Mouse (Mus musculus) frontal cortex, adult (tissue): Measurements from ENCODE around the gene Ms4a4c.
"Not testable (repeated sequence)": the region's sequence is repeated elsewhere in the genome, so short reads cannot be mapped to it uniquely, and the experiment has no call there.

Source experiments
- ATAC-seq: cut with Nextera tagmentation; 2 replicates; pipeline ENCODE4 v1.9.2; 2017; ENCODE audit warnings: mild to moderate bottlenecking, moderate library complexity, mixed read lengths; ENCODE audit not compliant: low TSS enrichment

The Ms4a4c gene

GRCm38 (mm10) chr19:11404527-11404926 is at the start of gene Ms4a4c:
Gene Ms4a4c, plus strand, starts transcription at chr19:11404770.
- ATAC-seq, result no peak

- no peak for ATAC-seq
These were observed 48.8 kb upstream of the Ms4a4c start for GRCm38 (mm10) chr19:11355730-11356129.

DNA sequence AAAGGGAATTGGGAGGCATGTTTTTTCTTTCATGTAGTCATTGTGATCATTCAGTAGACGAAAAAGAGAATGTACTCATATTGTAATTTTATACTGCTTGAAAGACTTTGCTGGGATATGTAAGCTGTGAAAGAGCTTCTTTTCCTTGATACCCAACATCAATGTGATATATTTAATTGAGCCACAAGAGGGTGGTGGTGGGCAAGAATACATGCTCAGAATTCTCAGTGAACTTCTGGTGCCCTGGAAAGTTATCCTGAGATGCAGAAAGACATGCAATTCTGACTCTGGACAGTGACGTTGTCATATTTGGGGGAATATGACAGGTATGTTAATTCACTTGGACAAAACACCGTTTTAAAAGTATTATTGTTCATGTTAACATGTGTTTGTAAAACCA is 44.5 kb upstream of the Ms4a4c start:
- ATAC-seq, result peak; percentile 77; the same call in 1 of the 2 replicates

DNA sequence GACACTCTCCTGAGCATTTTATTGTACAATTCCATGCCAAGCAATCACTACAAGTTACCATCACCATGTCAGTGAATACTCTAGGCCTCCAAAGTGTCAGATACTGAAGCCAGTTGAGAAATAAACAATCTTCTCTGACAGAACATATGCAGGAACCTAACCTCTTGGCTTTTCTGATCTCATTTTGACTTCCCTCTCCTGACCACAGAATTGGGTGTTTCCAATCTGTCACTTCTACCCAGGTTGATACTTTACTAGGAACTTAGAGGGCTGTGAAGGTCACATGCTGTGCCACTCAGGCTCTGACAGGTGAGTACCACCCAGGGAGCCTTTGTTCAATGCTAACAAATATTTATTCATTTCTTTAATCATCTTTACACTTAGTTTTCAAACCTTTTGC is 42.6 kb upstream of the Ms4a4c start:
- no peak for ATAC-seq

DNA sequence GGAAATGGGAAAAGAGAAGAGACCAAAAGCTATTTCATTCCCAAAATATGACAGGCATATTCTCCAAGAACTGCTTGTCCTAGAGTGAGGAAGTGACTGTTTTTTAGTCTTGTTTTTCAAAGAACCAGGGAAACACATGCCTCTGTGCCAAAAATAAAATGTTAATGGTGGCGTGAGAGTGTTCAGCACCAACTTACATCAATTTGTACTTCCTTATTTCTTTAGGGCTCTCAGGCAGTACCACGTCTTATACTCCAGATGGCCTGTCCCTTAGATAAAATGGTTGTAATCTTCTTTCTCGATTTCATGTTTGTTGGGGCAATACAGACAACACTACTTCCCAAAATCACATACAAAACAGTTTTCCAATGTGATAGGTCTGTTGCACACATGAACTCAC is 36.3 kb upstream of the Ms4a4c start:
- no peak for ATAC-seq

DNA sequence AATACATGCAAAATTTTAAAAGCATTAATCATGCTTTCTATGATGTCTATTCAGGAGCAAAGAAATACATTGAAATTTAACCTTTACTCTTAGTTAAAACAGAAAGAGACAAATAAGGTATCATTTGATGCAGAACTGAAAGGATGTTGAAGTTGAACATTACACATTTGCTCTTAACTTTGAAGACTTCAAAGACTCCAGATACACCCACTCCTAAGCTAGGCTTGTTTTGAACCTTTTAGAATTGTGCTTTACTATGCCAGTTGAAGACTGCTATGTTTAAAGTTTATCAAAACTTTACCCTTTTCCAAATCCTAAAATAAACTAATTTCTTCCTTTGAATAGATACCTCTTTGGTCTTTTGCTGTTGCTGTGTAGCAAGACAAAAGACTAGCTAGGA is 33.4 kb upstream of the Ms4a4c start:
- ATAC-seq, result no peak

- ATAC-seq, result no peak
These were observed 29.3 kb upstream of the Ms4a4c start, which contains the start of gene Ms4a4a for GRCm38 (mm10) chr19:11375273-11375672. Gene Ms4a4a, plus strand, starts transcription at chr19:11375523.

DNA sequence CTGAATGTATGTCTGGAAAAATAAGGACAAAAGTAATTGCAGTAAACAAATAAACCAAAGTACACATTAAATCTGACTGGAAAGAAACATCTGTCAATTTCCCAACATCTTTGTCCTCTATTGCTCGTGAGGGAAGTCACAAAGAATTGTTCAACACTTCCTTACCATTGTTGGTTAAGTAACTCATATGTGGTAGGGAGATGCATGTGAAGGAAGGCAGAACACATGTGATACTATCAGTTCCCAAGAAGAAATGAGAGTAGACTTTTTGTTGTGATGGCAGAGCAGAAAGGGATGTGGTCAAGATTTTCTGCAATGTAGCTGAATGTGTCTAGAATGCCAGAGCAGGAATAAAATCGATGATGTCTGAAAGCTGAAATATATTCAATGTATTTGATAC is 28.2 kb upstream of the Ms4a4c start:
- no peak for ATAC-seq

DNA sequence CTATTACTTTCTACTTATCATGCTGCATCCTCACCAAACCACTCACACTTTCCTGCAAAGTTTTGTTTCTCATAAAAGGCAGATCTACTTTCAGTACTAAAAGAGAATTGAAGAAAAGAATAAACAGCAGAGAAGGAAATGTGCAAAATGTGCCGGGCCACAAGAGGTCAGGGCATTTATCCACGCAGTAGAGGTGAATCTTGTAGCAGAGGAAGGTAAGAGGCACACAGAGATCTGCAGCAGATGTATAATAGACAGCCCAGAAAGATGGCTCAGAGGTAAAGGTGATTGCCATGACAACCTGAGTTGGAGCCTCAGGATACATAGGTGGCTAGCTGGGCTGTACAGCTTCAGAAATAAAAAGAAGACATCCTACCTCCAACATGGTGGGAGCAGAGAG is 17.5 kb upstream of the Ms4a4c start:
- no peak for ATAC-seq

- no peak for ATAC-seq
These were observed 16.9 kb upstream of the Ms4a4c start for GRCm38 (mm10) chr19:11387685-11388084.

GRCm38 (mm10) chr19:11388949-11389348 is 15.6 kb upstream of the Ms4a4c start:
- ATAC-seq, result no peak

GRCm38 (mm10) chr19:11395769-11396168 is 8.8 kb upstream of the Ms4a4c start:
- ATAC-seq, result no peak

DNA sequence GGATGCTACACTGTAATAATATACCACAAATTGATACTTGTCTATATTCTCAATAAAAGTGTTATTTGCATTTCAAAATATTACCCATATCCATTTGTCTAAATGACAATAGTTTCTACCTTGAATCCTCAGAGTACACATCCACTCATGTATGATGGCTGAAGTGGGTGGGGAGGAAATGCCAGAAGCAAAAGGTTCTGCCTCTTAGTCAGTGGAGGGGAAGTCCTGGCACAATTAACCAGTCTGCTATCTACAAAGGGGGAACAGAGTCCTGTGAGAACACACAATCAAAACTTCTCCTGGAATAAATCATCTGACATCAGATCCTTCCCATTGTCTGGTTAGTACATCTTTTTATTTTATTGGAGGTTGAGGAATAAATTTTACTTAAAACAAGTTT is 2.9 kb downstream of the Ms4a4c start:
- ATAC-seq, result no peak

DNA sequence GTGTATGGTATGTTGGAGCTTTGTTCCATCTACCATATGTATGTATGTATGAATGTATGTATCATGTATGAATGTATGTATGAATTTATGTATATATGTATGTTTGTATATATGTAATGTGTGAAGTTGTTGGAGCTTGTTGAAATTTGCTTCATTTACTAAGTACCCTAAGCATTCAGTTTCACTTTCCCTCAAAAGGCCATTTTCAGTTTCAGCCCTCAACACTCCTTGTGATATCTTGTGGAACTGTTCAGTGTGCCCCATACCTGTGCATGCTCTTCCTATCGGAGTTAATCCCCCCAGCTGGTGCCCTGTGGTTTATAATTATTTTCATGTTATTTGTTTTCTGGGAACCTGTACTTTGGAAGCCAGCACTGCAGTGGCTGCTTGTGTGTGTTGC is 4.0 kb downstream of the Ms4a4c start:
- ATAC-seq, result no peak

GRCm38 (mm10) chr19:11411640-11412039 is 7.1 kb downstream of the Ms4a4c start:
- no peak for ATAC-seq

- ATAC-seq, result no peak
These were observed 9.5 kb downstream of the Ms4a4c start for GRCm38 (mm10) chr19:11414084-11414483.

DNA sequence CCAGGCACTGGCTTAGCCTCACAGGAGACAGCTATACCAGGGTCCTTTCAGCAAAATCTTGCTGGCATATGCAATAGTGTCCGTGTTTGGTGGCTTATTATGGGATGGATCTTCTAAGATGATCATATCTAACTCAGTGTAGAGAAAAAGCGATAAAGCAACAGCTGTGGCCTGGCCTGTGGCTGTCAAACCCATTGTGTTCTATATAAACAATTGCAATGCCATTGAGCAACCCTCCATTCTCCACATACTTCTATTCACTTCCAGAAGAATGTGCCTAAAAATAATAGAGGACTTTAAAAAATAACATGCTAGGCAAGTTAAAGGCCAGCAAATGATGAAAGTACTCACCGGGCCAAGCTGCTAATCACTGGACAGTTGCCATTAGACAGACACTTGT is 11.0 kb downstream of the Ms4a4c start:
- no peak for ATAC-seq

GRCm38 (mm10) chr19:11418865-11419264 is 14.3 kb downstream of the Ms4a4c start:
- not testable (repeated sequence) for ATAC-seq

DNA sequence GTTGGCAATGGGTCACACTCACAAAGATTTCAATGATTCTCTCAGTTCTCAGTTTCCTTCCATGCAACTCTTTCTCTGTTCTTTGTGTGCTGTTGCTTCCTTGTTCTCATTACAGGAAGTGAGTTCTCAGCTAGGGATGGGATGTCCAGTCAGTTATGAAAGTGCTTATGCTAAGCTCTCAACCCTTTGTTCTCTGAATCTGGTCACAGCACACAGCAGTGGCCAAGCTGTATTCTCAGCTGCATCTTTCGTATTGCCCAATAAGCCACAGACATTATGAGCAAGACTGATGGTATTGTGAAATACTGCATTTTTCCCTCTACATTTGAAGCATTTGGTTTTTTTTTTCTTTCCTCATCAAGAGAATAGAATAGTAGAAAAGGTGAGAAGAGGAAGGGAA is 26.6 kb downstream of the Ms4a4c start:
- ATAC-seq, result not testable (repeated sequence)

GRCm38 (mm10) chr19:11435058-11435834 is 30.7 kb downstream of the Ms4a4c start:
- ATAC-seq, result no peak

- no peak for ATAC-seq
These were observed 38.8 kb downstream of the Ms4a4c start, which contains the start of gene Ms4a4b for GRCm38 (mm10) chr19:11443338-11443737. Gene Ms4a4b, plus strand, starts transcription at chr19:11443553.

- no peak for ATAC-seq
These were observed 39.4 kb downstream of the Ms4a4c start for GRCm38 (mm10) chr19:11443964-11444363.

DNA sequence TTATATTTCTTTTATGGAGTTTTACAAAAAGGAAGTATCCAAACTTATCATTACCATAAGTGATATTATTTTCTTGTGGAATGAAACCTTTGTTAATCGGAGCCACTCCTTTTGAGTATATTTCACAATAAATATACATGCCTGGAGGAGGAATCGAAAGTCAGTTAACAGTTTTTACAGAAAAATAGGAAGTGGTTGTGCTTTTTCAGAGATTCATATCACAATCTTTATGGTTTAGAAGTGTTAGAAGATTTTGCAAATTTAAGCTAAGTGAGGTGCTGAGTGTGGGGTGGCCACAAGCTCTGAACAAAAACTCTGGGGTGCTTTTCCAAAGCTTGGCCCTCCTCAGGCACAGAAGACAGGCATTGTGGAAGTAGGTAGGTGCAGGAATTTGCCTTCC is 42.7 kb downstream of the Ms4a4c start:
- no peak for ATAC-seq

- not testable (repeated sequence) for ATAC-seq
These were observed 54.5 kb downstream of the Ms4a4c start for GRCm38 (mm10) chr19:11459041-11459440.
